Mouse (Mus musculus): Measurements from ENCODE around the gene Poll. TPM values are rescaled to one million over a fixed set of nuclear protein-coding genes. Genes with fewer than 3 reads are reported as not detected.

Poll gene
- polyA plus RNA-seq, 1 experiment, result 11.6 TPM

DNA sequence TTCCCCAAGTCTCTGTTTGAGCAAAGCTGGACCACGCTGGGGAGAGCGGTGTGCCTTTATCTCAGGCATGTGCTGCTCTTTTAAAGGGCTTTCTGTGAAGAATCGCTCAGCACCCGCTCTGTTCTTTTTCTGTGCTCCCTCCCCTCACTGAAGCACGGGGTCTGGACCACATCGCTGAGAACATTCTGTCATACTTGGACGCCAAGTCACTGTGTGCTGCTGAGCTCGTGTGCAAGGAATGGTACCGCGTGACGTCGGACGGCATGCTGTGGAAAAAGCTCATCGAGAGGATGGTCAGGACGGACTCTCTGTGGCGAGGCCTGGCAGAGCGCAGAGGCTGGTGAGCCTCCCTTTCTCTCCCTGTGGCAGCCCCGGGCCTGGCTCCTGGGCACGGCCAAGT, 52.8 kb downstream of the Poll start:
- TF ChIP-seq TCF3 (IDR thresholded peaks at IDR 0.05; ENCODE audit: insufficient read length, low read depth) (no peak), POLR2A (IDR thresholded peaks at IDR 0.05; ENCODE audit: insufficient read length, low read depth) (no peak), E2F4 (IDR thresholded peaks at IDR 0.05; ENCODE audit: insufficient read depth) (no peak), CEBPB (IDR thresholded peaks at IDR 0.05; ENCODE audit: insufficient read depth, poor library complexity, severe bottlenecking) (no peak), REST (IDR thresholded peaks at IDR 0.05; ENCODE audit: insufficient read depth, insufficient read length) (no peak), USF1 (IDR thresholded peaks at IDR 0.05; ENCODE audit: low read depth) (no peak), MAX (IDR thresholded peaks at IDR 0.05; ENCODE audit: low read depth) (no peak), MYOG (IDR thresholded peaks at IDR 0.05; ENCODE audit: control insufficient read depth in 1 of 3, insufficient read depth in 1 of 3, insufficient read length in 2 of 3, low read depth in 2 of 3) (no peak), SRF (IDR thresholded peaks at IDR 0.05; ENCODE audit: control insufficient read depth, insufficient read length, low read depth) (no peak), TCF12 (IDR thresholded peaks at IDR 0.05; ENCODE audit: insufficient read depth, poor library complexity, severe bottlenecking) (no peak), MYOD1 (IDR thresholded peaks at IDR 0.05; ENCODE audit: control insufficient read depth in 1 of 3, insufficient read length in 2 of 3, low read depth in 2 of 3) (no peak), POLR2AphosphoS2 (IDR thresholded peaks at IDR 0.05; ENCODE audit: insufficient read length, low read depth) (no peak)
- Histone ChIP-seq H3K4me2 (ENCODE audit: low read depth) (no peak overlapping the region), H3K4me3 (no peak overlapping the region), H3K79me2 (ENCODE audit: control insufficient read depth, insufficient read depth) (no peaks in the 10 kb centered on the region), H3K36me3 (ENCODE audit: control insufficient read depth, insufficient read depth) (no peaks in the 10 kb centered on the region), H3ac (ENCODE audit: control insufficient read depth, insufficient read length) (no peak overlapping the region), H3K27me3 (ENCODE audit: control insufficient read depth, insufficient read depth, insufficient read length) (no peaks in the 10 kb centered on the region)

GRCm38 (mm10) chr19:45505446-45505845, 54.9 kb downstream of the Poll start:
- Histone ChIP-seq H3K4me3 (no peak overlapping the region), H3K79me2 (ENCODE audit: control insufficient read depth, insufficient read depth) (no peaks in the 10 kb centered on the region), H3K27me3 (ENCODE audit: control insufficient read depth, insufficient read depth, insufficient read length) (no peaks in the 10 kb centered on the region), H3ac (ENCODE audit: control insufficient read depth, insufficient read length) (no peak overlapping the region), H3K4me2 (ENCODE audit: low read depth) (no peak overlapping the region), H3K36me3 (ENCODE audit: control insufficient read depth, insufficient read depth) (no peaks in the 10 kb centered on the region)
- no peak for TF ChIP-seq MYOD1 (IDR thresholded peaks at IDR 0.05; ENCODE audit: control insufficient read depth in 1 of 3, insufficient read length in 2 of 3, low read depth in 2 of 3)
- no peak for TF ChIP-seq POLR2A (IDR thresholded peaks at IDR 0.05; ENCODE audit: insufficient read length, low read depth)
- TF ChIP-seq CEBPB (IDR thresholded peaks at IDR 0.05; ENCODE audit: insufficient read depth, poor library complexity, severe bottlenecking), result no peak
- no peak for TF ChIP-seq MAX (IDR thresholded peaks at IDR 0.05; ENCODE audit: low read depth)
- no peak for TF ChIP-seq TCF3 (IDR thresholded peaks at IDR 0.05; ENCODE audit: insufficient read length, low read depth)
- TF ChIP-seq REST (IDR thresholded peaks at IDR 0.05; ENCODE audit: insufficient read depth, insufficient read length), result no peak
- no peak for TF ChIP-seq POLR2AphosphoS2 (IDR thresholded peaks at IDR 0.05; ENCODE audit: insufficient read length, low read depth)
- no peak for TF ChIP-seq MYOG (IDR thresholded peaks at IDR 0.05; ENCODE audit: control insufficient read depth in 1 of 3, insufficient read depth in 1 of 3, insufficient read length in 2 of 3, low read depth in 2 of 3)
- no peak for TF ChIP-seq E2F4 (IDR thresholded peaks at IDR 0.05; ENCODE audit: insufficient read depth)
- no peak for TF ChIP-seq USF1 (IDR thresholded peaks at IDR 0.05; ENCODE audit: low read depth)
- no peak for TF ChIP-seq TCF12 (IDR thresholded peaks at IDR 0.05; ENCODE audit: insufficient read depth, poor library complexity, severe bottlenecking)
- no peak for TF ChIP-seq SRF (IDR thresholded peaks at IDR 0.05; ENCODE audit: control insufficient read depth, insufficient read length, low read depth)

Other genes starting within 250 kb of the Poll start
- gene Btrc, start 196.8 kb downstream of the Poll start, polyA plus RNA-seq (2012; fragmentation: generic; extraction: Trizol), result 17.0 TPM
- 27.3 TPM for gene Gm17018, start 84 bp upstream of the Poll start, polyA plus RNA-seq (2012; fragmentation: generic; extraction: Trizol)
- 37.0 TPM for gene Fbxw4, start 99.8 kb upstream of the Poll start, polyA plus RNA-seq (2012; fragmentation: generic; extraction: Trizol)
- gene Fgf8, start 182.4 kb upstream of the Poll start, polyA plus RNA-seq (2012; fragmentation: generic; extraction: Trizol), result not detected
- 97.2 TPM for gene Npm3, start 189.1 kb upstream of the Poll start, polyA plus RNA-seq (2012; fragmentation: generic; extraction: Trizol)
- 27.1 TPM for gene Mgea5, start 223.3 kb upstream of the Poll start, polyA plus RNA-seq (2012; fragmentation: generic; extraction: Trizol)